Mouse (Mus musculus): ENCODE results near the gene Gins1. TPM values are rescaled to one million over a fixed set of nuclear protein-coding genes. Genes with fewer than 3 reads are reported as not detected.
"Not testable (repeated sequence)": the region's sequence is repeated elsewhere in the genome, so short reads cannot be mapped to it uniquely, and the experiment has no call there.

Gins1 gene
- total RNA-seq (2022), result 1 to 10 TPM; 1.6 to 2.2 (median 1.9) TPM

DNA sequence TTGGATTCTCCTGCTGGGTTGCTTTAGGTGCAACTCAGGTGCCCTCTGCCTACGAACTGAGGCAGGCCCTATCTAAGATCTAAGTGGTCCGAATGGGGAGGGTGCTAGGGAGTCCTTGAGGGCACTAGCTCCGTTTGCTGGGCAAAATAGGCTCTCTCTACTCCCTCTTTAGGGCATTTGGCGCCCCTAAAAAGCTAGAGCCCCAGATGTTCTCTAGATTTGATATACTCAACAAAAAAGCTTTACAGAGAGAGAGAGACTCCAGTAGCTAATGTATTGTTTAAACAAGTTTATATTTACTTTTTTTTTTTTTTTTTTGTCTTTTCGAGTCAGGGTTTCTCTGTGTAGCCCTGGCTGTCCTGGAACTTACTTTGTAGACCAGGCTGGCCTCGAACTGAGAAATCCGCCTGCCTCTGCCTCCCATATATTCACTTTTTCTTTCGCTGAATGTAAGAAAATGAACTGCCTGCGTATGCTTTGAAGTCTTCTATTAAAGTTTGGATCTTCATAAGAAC is at the start of gene Gins1:
Gene Gins1 (plus strand): TSS at position 465 of the 515 bp plus-strand sequence.
- no peak for DNase-seq (ENCODE audit: low spot score in 2 of 2)

DNA sequence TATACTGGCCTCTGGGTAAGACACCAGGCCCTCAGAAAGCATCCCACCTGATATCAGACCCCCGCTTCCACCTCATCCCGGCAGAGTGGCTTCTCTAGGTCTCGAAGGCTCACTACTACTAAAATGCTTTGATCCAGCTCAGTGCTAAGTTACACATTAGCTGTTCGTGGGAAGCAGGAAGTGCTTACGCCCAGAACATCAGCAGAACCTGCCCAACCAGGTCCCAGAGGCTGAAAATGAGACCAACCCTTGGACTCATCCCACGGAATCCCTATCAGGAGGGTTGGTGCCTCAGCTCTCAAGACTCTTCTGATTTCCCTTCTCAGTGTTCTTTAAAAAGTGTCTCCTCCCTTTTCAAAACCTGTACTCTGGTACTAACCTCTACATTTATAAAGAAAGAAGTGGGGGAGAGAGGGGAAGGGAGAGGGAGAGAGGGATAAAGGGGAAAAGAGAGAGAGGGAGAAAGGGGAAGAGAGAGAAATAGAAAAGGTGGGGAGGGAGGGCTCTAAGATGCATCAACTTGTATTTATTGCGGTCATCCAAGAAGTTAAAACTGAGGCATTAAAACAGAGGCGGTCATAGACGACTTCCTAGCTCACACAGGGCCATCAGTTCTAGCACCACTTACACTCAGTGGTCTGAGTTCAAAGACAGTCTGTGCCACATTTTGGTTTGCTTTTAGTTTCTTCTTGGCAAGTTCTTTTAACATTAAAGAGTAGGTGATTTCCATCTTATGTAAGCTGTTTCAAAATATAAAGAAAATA is 46.3 kb upstream of the Gins1 start:
- no peak for DNase-seq (ENCODE audit: low spot score in 2 of 2)

DNA sequence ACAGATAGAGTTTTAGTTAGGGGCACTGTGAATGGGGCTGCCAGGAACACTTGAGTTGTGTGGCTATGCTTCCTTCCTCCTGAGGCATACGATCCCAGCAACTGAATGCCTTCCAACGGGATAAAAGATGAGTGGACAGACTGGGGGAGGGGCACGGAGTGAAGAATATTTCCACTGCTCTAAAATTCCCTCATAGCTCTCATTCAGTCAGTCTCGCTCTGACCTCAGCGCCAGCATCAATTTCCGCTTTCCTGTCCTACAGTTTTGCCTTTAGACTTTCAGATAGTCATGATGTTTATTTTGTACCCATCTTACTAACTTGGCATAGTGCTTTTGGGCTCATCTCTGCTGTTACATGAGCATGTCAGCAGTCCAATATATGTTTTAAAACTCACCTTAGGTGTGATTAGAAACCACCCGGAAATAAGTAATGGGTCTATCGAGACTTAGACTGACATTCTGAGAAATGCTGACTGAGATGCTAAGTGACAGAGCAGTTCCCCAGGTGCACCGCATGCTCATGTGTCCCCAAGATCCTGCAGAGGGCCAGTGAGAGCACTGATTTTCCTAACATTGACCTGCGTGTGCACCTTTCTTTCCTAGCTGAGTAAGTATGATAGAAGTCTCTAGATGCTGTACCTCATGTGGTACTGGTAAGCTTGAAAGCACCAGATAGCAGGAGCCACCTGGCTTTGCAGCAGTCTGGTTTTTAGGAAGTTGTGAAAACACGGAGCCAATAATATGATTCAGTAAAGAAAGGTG is 45.3 kb upstream of the Gins1 start:
- no peak for DNase-seq (ENCODE audit: low spot score in 2 of 2)

DNA sequence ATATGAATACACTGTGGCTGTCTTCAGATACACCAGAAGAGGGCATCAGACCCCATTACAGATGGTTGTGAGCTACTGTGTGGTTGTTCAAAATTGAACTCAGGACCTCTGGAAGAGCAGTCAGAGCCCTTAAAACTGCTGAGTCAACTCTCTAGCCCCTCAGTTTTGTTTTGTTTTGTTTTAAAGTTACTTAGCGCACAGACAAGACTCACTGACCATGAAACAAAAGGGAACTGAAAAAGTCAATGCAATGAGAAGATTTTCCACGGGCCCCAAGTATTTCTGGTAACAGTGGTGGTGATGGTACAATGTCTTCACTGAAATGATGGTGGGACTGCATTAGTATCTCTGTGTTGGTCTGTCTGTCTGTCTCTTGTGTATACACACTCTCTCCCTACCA is 44.1 kb upstream of the Gins1 start:
- DNase-seq (ENCODE audit: low spot score in 2 of 2), result no peak

DNA sequence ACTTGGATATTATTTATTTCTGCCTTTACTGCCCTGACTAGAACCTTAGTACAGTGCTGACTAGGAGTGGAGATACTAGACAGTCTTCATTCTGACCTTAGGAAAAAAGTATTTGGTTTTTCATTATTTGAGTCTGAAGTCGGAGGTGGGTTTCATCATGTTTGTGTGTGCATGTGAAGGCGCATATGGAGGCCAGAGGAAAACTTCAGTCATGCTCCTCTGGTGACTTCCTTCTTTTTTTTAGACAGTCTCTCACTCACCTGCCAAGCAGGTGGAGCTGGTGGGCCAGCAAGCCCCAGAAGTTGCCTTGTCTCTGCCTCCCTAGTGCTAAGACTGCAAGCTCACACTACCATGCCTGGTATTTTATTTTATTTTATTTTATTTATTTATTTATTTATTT is 38.2 kb upstream of the Gins1 start:
- no peak for DNase-seq (ENCODE audit: low spot score in 2 of 2)

DNA sequence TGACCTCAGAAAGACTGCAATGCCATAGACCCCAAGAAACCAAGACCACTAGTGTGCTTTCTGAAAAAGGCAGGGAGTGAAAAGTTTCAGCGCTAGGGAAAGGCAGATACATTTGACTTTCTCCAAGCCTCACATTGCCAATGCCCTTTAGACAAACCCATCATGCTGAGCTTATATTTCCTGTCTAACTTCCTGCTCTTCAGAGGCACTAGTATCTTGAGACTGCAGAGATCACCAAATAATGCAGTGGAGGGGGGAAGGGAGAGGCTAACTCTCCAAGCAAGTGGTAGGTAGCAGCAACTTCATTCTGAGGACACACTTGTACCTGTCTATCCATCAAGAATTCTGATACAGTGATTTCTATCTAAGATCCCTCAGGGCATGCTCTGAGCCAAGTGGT is 35.8 kb upstream of the Gins1 start:
- no peak for DNase-seq (ENCODE audit: low spot score in 2 of 2)

DNA sequence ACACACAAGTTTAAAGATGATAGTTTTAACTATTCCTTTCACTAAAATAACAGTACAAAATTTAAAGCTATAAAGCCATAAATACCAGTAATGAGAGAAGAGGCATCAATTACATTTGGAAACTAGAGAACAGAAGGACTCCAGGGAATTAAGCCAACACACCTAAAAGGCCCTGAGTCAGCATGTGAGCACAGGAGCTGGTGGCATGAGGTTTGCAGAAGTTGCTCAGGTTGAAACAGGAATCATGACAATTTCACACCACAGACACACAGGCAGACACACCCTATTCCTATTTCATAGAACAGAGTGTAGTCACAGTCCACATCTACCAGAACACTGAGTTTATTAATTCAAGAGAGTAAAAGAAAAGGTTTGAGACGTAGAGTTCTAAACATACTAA is 30.7 kb upstream of the Gins1 start:
- no peak for DNase-seq (ENCODE audit: low spot score in 2 of 2)

DNA sequence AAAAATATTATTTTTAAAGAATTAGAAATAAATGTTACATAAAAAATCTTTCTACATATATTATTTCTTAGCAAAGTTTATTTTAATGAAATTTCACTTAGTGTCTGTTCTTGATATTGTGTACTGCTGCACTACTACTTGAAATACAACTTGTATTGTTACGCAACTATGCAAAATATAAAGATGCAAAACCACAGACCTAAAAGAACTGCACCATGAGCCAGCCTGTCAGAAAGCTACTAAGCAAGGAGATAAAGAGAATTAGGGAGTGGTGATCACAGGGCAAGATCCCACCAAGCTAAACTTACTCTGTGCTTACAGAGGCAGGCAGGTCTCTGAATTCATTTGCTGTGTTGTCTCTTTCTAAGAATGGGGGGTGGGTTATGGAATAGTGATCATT is 30.0 kb upstream of the Gins1 start:
- DNase-seq (ENCODE audit: low spot score in 2 of 2), result no peak

DNA sequence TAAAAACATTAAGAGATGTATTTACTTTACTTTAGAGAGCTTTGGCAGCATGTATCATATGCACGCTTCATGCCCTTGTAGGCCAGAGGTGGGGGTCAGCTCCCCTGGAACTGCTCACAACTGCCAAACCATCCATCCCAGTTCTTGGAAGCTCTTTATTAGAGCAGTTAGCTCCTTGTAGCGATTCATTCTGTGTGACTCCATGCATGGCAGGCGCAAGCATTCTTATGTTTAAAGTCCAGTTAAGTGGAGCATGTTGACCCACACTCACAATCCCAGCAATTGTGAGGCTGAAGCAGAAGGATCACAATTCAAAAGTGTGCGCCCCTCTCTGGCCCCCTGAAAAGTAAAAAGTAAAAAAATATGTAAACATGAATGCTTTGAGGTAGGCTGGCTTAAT is 27.6 kb upstream of the Gins1 start:
- no peak for DNase-seq (ENCODE audit: low spot score in 2 of 2)

DNA sequence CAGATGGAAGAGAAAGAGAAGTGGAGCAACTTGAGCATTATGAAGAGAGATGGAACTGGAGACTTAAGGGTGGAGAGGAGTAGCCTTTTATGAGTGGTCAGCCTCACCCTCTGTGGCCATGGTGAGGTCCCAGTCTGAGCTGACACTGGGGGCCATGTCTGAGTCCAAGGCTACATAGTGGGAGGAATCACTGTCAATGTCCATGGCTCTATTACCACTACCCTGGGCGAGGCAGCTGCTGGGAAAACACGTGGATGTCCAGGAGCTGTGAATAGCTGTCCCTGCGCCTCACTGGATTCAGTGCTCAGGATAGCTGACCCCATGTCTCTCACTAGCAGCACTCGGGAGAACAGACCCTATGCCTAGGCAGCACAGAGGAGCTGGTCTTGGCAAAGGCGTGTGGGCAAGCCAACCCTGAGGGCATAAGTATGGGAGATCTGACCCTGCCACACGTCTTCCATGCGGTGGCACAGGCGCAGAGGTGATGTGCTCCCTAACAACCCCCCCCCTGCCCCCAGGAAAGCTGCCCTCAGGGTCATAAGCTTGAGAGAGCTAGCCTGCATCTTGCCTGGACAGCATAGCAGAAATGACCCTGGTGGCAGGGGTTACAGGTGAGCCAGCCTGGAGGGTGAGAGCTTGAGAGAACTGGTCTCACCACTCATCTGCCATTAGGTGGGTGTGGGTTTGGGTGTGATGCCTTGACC is 21.0 kb upstream of the Gins1 start:
- DNase-seq (ENCODE audit: low spot score in 2 of 2), result no peak

DNA sequence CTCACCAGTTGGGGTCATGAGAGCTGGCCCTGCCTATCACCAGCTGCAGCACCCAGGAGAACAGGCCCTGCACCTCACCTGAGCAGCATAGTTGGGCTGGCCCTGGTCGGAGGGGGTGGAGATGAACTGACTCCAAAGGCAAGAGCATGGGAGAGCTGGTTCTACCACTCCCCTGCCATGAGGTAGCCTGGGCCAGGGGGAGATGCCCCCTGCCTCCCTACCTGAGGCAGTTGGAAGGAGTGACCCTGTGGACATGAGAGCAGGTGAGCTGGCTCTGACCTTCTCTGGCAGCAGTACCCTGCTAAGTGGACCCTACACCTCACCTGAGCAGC is 20.5 kb upstream of the Gins1 start:
- DNase-seq (ENCODE audit: low spot score in 2 of 2), result no peak

DNA sequence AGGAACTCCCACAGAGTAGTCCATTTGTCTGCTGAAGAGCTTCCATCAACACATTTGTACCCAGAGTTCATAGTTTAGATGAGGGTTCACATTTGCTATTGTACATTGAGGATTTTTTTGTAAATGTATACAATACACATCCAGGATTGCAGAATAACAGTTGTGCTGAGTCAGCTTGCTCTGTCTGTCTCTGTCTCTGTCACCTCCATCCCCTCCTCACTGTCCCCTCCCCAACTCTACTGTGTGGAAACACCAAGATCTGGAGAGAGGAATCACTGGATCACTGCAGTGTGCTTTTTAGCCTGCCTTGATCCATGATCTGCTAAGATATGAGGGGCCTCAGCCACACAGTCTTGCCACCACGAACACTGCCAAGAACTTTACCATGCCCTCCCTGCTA is 19.4 kb upstream of the Gins1 start:
- no peak for DNase-seq (ENCODE audit: low spot score in 2 of 2)

DNA sequence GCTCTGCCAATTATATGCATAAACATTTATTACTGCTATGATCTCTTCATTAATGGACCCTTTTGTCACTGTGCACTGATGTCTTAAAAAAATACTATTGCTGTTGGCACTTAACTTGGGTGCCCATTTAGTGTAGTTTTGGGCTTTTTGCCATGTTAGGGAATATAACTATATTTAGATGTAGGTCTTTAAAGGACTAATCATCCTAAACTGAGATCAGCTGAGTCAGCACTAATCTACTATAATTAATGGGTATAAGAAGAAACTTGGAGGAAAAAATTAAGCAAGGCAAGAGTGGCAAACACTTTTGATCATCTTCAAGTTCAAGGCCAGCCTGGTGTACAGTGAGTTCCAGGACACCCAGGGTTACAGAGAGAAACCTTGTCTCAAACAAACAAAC is 18.9 kb upstream of the Gins1 start:
- no peak for DNase-seq (ENCODE audit: low spot score in 2 of 2)

DNA sequence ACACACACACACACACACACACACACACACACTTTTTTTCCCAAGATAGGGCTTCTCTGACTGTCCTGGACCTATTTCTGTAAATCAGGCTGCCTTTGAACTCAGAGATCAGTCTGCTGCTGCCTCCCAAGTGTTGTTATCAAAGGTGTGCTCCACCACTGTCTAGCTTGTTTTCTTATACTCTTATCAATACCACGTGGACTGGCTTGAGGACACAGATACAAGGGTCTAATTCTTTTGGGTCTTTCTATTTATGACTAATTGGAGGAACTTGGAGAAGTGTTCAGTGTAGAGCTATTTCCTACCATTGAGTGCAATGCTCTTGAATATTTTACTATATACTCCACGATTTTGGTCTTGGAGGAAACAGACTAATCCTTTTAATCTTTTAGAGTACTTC is 17.8 kb upstream of the Gins1 start:
- DNase-seq (ENCODE audit: low spot score in 2 of 2), result no peak

DNA sequence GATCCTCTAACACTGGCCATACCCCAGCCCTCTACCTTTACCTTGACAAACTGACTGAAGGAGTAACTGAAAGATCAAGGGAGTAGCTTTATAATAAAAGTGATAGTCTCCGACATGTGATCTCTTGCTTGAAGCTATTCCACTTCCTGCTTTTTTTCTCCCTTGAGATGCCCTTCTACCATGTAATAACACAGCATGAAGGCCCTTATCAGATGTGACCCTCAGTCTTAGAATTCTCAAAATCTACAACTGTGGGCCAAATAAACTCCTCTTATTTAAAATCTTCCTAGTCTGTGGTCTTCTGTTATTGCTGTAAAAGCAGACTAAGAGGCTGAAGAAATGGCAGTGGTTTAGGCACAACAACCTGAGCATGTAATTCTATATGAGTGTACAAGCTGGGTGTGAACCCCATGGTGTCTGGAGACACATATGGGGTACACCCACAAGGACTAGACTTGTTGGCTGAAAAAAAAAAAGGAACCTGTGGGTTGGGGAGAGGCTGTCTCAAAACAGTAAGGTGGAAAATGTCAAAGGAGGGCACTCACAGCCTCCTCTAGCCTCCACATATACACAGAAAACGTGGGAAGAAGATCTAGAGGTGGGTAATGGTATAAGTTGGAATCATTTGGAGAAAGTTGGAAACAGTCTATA is 10.5 kb upstream of the Gins1 start:
- no peak for DNase-seq (ENCODE audit: low spot score in 2 of 2)

DNA sequence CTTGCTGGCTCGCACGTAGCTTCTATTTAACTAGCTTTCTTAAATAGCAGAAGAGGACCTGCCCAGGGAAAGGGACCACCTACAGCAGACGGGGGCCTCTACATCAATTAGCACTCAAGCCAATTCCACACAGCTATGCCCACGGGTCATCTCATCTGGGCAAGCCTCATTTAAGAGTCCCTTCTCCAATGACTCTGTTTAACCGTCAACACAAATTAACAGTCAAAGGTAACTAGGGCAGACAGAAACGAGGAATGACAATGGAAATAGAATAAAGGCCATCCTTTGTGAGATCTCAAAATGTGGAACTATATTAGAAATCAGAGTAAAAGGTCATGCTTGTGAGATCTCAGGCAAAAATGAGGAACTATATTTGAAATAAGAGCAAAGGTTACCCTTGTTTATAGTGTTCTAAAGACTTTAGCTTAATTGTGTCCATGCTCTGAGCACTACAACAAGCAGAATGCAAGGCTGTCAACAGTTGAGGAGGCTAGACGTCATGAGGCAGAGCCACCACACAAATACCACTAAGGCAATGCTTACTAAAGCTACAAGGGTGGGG is 9.4 kb upstream of the Gins1 start:
- DNase-seq (ENCODE audit: low spot score in 2 of 2), result no peak

DNA sequence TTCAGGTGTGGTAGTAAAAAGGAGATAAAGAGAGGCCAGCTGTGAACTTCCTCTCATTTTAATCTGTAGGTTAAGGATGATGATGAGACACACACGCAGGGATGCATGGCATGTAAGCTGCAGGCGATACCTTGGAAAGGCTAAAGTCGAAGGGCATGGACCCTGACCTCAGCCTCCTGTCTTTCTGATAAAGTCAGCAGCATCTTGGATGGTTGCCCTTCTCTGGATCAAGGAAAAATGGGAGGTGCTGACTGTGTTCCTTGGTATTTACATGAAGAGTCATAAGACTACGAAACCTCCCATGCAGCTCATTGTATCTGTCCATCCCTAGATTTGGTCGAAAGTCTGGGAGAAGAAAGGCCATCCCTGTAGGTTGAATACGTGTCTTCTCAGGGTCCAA is 4.9 kb upstream of the Gins1 start:
- no peak for DNase-seq (ENCODE audit: low spot score in 2 of 2)

DNA sequence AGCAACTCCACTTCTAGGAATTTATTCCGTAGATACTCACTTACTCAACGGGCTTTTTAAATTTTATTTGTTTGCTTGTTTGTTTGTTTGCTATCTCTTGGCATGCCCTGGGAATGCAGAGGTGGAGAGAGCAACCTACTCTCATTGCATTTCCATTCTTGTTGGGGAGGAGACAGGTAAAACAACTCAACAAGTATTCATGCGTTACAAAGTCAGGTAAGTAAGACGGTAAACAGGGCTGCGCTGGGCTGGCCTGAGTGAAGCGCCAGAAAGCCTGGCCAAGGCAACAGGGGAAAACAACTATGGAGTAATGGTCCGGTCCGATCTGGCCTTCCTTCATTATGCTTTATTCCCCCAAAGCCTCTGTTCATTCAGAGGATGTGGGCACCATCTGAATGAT is 2.9 kb upstream of the Gins1 start:
- DNase-seq (ENCODE audit: low spot score in 2 of 2), result no peak

DNA sequence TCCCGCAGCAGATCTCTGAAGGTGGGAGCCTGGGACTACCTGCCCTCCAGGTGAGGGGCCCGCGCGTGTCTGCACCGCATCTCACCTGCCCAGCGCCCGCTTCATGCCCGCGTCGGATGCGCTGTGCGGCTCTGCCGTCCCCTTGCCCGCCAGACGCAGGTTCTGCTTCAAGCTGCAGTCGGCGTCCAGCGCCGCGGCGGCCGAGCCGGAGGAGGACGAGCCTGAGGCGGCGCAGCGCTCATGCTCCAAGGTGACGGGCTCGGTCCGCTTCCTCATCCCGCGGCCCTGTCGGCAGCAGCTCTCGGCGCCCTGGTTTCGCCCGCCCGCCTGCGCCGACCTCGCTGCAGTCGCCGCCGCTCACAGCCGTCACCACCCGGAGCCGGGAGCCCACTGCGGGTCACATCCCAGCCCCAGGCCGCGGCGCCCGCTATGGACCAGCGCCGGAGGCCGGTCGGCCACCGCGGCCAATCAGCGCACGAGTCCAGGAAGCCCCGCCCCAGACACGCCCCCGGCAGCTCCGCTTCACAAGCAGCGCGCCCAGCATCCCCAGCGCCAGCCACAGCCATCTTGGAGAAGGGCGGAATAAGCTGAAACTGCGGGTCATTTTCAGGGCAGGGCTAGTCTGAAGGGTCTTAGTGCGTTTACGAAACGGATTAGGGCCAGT is 796 bp upstream of the Gins1 start, which contains the start of gene Abhd12:
Gene Abhd12 (minus strand): TSS at position 470 of the 664 bp plus-strand sequence.
- DNase-seq (ENCODE audit: low spot score in 2 of 2), result peak; percentile 89 to 96

DNA sequence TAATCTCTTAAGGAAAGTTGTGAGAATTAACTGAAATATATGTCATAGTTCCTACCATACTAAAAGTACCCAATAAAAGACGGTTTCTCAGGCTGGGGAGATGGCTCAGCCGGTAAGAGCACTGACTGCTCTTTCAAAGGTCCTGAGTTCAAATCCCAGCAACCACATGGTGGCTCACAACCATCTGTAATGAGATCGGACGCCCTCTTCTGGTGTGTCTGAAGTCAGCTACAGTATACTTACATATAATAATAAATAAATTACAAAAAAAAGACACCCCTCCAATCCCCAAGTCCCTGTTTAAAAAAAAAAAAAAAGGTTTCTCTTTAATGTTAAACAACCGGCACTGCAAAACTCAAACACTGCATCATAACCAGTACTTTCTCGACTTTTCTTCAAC is 3.7 kb downstream of the Gins1 start:
- not testable (repeated sequence) for DNase-seq (ENCODE audit: low spot score in 2 of 2)
